Mouse (Mus musculus) kidney, embryonic 15.5 days (tissue): ENCODE measurements around the gene Hist1h4d. TPM values are rescaled to one million over a fixed set of nuclear protein-coding genes. Genes with fewer than 3 reads are reported as not detected.
"Not testable (repeated sequence)": the region's sequence is repeated elsewhere in the genome, so short reads cannot be mapped to it uniquely, and the experiment has no call there.

Experiments
- ATAC-seq: fragments of 200-750 bp; cut with Nextera tagmentation; replicated peaks from 2 replicates; pipeline ENCODE4 v1.8.0; 2017; ENCODE audit warnings: moderate TSS enrichment; ENCODE audit not compliant: low FRiP score
- H3K27ac ChIP-seq: fragments of 300-500 bp; sonication (generic); 2 replicates; pipeline ENCODE4 v1.5.1; 2015; ENCODE audit warnings: mild to moderate bottlenecking, inconsistent platforms
- H3K27me3 ChIP-seq: fragments of 300-500 bp; sonication (generic); 2 replicates; pipeline ENCODE4 v1.6.1; 2015; ENCODE audit warnings: inconsistent platforms
- H3K36me3 ChIP-seq: fragments of 300-500 bp; sonication (generic); 2 replicates; pipeline ENCODE4 v1.6.1; 2015; ENCODE audit warnings: inconsistent platforms
- H3K4me1 ChIP-seq: fragments of 300-500 bp; sonication (generic); 2 replicates; pipeline ENCODE4 v1.6.1; 2015; ENCODE audit warnings: inconsistent platforms
- H3K4me2 ChIP-seq: fragments of 300-500 bp; sonication (generic); 2 replicates; pipeline ENCODE4 v1.6.1; 2015; ENCODE audit warnings: moderate library complexity, mild to moderate bottlenecking, inconsistent platforms
- H3K4me3 ChIP-seq: fragments of 300-500 bp; sonication (generic); replicated peaks from 2 replicates; pipeline ENCODE4 v1.5.1; 2015; ENCODE audit warnings: mild to moderate bottlenecking, inconsistent platforms
- H3K9ac ChIP-seq: fragments of 300-500 bp; sonication (generic); 2 replicates; pipeline ENCODE4 v1.6.1; 2015; ENCODE audit warnings: mild to moderate bottlenecking, inconsistent platforms
- H3K9me3 ChIP-seq: fragments of 300-500 bp; sonication (generic); replicated peaks from 2 replicates; pipeline ENCODE4 v1.6.1; 2016; ENCODE audit warnings: inconsistent platforms
- WGBS: fragments of 180-500 bp; shearing (Covaris S2); methylation state at CpG from one replicate; pipeline ENCODE4 v1.1.7; 2015; ENCODE audit warnings: mixed read lengths; 5-methylcytosine and 5-hydroxymethylcytosine counted together
- polyA plus RNA-seq: library from polyadenylated mRNA; unstranded; fragments of >200 nt; fragmentation: Nextera tagmentation; extraction: Ambion mirVana; gene quantifications from 2 replicates; pipeline ENCODE4 v1.2.1, GENCODE M21; 2015

Gene Hist1h4d
- polyA plus RNA-seq, 1 experiment from 2014 or later: 123 TPM

GRCm38 (mm10) chr13:23571022-23571503 is 10.3 kb upstream of the Hist1h4d start, which contains the start of the genes Hist1h2ae and Hist1h2bg:
Hist1h2ae (minus strand) TSS chr13:23571220.
Hist1h2bg (plus strand) TSS chr13:23571396.
- no peaks in the 10 kb centered on the region for H3K9me3 ChIP-seq
- peak within 1 kb of the TSS; percentile 63 for H3K9ac ChIP-seq
- ATAC-seq: peak; percentile 91
- peak within 1 kb of the TSS; percentile 98 for H3K27ac ChIP-seq
- no peaks in the 10 kb centered on the region for H3K36me3 ChIP-seq
- 0% methylated on average over 18 of the region's 18 CpGs for WGBS
- H3K4me2 ChIP-seq: peak within 1 kb of the TSS; percentile 68
- peaks cover 14% of the 10 kb centered on the region; the same call in 1 of the 2 replicates for H3K4me1 ChIP-seq
- no peaks in the 10 kb centered on the region for H3K27me3 ChIP-seq
- H3K4me3 ChIP-seq: peak within 1 kb of the TSS; percentile 53

- ATAC-seq, H3K27me3 ChIP-seq, H3K36me3 ChIP-seq, H3K9me3 ChIP-seq: not testable (repeated sequence)
- Histone ChIP-seq H3K4me2 (peak overlapping the region; percentile 68), H3K4me1 (peaks cover 18% of the 10 kb centered on the region; the same call in 1 of the 2 replicates), H3K27ac (peak overlapping the region; percentile 98), H3K4me3 (peak overlapping the region; percentile 53), H3K9ac (peak overlapping the region; percentile 63)
- WGBS: under 1% methylated on average over 15 of the region's 34 CpGs
Observed at GRCm38 (mm10) chr13:23571504-23572217, 9.7 kb upstream of the Hist1h4d start.

DNA sequence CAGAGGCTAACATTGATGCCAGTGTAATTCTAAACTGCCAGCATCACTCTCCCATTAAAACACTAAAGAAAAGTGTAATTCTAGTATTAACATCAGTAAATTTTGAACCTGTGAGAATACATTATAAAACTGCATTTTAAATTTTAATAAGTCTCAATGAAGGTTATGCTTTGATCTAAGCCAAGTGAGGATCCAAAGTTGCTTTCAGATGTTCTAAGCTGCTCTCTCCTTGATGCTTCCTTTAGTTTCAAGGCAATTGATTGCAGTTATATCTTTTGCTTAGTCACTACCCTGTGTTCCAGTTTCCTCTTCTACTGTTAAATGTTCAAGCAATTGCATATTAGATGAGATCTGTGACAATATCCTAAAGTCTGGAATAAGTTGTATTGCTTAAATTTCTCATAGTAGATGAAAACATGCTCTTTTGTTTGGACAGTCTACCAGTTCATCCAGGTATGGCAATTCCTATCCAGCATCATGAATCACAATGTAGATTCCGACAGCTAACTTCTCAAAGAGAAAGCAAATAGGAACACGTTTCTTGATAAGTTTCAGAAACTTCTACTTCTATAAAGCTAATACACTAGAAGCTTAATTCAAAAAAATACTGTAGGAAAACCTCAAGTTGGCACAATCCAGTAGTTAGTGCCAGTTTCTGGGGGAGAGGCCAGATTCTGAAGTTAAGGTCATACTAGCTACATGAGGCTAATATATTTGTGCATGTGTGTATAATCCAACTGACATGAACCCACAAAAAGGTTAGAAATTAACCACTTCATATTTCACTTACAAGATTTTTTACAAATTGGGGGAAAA is 9.0 kb upstream of the Hist1h4d start:
- no peak for ATAC-seq
- Histone ChIP-seq H3K4me3 (peak overlapping the region; percentile 53), H3K27me3 (no peaks in the 10 kb centered on the region), H3K9me3 (no peaks in the 10 kb centered on the region), H3K36me3 (no peaks in the 10 kb centered on the region), H3K4me2 (peak overlapping the region; percentile 68), H3K9ac (peak overlapping the region; percentile 63), H3K4me1 (peaks cover 26% of the 10 kb centered on the region), H3K27ac (peak overlapping the region; percentile 98)
- WGBS: 21% methylated on average over 2 of the region's 2 CpGs

GRCm38 (mm10) chr13:23573034-23573897 is 8.1 kb upstream of the Hist1h4d start:
- Histone ChIP-seq H3K4me3 (peak overlapping the region; percentile 53), H3K27ac (peak overlapping the region; percentile 98), H3K4me2 (peak overlapping the region; percentile 68), H3K9ac (peak overlapping the region; percentile 63), H3K4me1 (peaks cover 26% of the 10 kb centered on the region)
- not testable (repeated sequence) for ATAC-seq, H3K9me3 ChIP-seq, H3K27me3 ChIP-seq, H3K36me3 ChIP-seq
- WGBS: 7% methylated on average over 20 of the region's 20 CpGs

DNA sequence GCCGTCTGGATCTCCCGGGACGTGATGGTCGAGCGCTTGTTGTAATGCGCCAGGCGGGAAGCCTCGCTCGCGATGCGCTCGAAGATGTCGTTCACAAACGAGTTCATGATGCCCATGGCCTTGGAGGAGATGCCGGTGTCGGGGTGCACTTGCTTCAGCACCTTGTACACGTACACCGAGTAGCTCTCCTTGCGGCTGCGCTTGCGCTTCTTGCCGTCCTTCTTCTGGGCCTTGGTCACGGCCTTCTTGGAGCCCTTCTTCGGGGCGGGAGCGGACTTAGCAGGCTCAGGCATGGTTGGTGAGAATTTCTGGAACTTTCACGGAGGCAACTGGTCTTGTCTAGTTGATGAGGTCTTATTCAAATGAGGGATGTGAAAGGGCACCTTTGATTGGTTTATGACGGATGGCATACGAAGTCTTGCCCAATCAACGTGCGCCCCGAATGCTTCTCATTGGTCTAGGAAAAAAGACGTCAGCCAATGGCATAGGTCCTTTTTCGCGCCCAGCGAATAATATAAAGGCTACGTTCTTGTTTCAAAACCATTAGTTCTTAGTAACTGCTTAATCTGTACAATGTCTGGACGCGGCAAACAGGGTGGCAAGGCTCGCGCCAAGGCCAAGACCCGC is 7.4 kb upstream of the Hist1h4d start, which contains the start of the genes Hist1h2bf and Hist1h2ad:
TSS of gene Hist1h2bf (minus strand) at position 299 of the 627 bp plus-strand sequence.
TSS of gene Hist1h2ad (plus strand) at position 484 of the 627 bp plus-strand sequence.
- not testable (repeated sequence) for H3K9me3 ChIP-seq, H3K36me3 ChIP-seq, H3K27me3 ChIP-seq
- under 1% methylated on average over 42 of the region's 42 CpGs for WGBS
- peaks cover 26% of the 10 kb centered on the region for H3K4me1 ChIP-seq
- H3K4me3 ChIP-seq: peak within 1 kb of the TSS; percentile 53
- H3K9ac ChIP-seq: peak within 1 kb of the TSS; percentile 63
- peak within 1 kb of the TSS; percentile 98 for H3K27ac ChIP-seq
- peak within 1 kb of the TSS; percentile 68 for H3K4me2 ChIP-seq
- ATAC-seq: peak; percentile 93

- H3K27me3 ChIP-seq, H3K9me3 ChIP-seq, H3K36me3 ChIP-seq, ATAC-seq: not testable (repeated sequence)
- WGBS: 0% methylated on average over 16 of the region's 39 CpGs
- Histone ChIP-seq H3K9ac (0 out of 2 replicates have a peak overlapping the region, but pooled peaks have one; percentile 38), H3K27ac (peak overlapping the region; percentile 98), H3K4me1 (peaks cover 23% of the 10 kb centered on the region), H3K4me3 (peak overlapping the region; percentile 51), H3K4me2 (peak overlapping the region; percentile 68)
Observed at GRCm38 (mm10) chr13:23574546-23575170, 6.7 kb upstream of the Hist1h4d start.

DNA sequence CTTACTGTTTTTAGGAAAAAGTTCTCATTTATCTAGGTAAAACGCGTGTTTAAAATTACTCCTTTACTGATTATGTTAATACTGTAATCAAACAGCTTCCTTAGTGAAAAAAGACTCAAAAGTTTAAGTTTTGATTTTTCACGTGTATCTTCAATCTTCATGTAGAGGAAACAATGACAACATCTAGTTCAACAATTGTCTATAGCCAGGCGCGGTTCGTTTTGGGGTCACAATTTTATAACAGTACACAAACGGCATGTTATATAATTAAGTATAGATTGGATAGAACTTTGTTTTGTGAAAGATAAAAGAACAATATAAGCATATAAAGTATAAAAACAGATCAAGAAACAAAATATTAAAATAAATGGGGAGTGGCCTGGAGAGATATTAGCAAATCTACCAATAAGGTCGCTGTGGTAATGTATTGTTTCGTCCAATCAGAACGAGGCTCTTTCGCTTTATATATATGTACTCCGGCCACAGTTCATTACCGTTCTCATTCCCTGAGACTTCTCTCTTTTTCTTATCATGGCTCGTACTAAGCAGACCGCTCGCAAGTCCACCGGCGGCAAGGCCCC is 6.0 kb upstream of the Hist1h4d start, which contains the start of gene Hist1h3d:
TSS of gene Hist1h3d (plus strand) at position 493 of the 581 bp plus-strand sequence.
- Histone ChIP-seq H3K27me3 (no peaks in the 10 kb centered on the region), H3K27ac (peak within 1 kb of the TSS; percentile 93), H3K4me1 (peaks cover 19% of the 10 kb centered on the region), H3K4me3 (peak within 1 kb of the TSS; percentile 51), H3K9me3 (no peaks in the 10 kb centered on the region), H3K36me3 (no peaks in the 10 kb centered on the region), H3K9ac (peak within 1 kb of the TSS; percentile 67), H3K4me2 (peak within 1 kb of the TSS; percentile 68)
- ATAC-seq: peak; percentile 55
- WGBS: under 1% methylated on average over 18 of the region's 18 CpGs

- 2% methylated on average over 11 of the region's 40 CpGs for WGBS
- ATAC-seq, H3K36me3 ChIP-seq, H3K27me3 ChIP-seq, H3K9me3 ChIP-seq: not testable (repeated sequence)
- Histone ChIP-seq H3K27ac (peak overlapping the region; percentile 92), H3K4me1 (peaks cover 19% of the 10 kb centered on the region), H3K4me3 (peak overlapping the region; percentile 51), H3K4me2 (peak overlapping the region; percentile 68), H3K9ac (peak overlapping the region; percentile 67)
Observed at GRCm38 (mm10) chr13:23575864-23576313, 5.5 kb upstream of the Hist1h4d start.

DNA sequence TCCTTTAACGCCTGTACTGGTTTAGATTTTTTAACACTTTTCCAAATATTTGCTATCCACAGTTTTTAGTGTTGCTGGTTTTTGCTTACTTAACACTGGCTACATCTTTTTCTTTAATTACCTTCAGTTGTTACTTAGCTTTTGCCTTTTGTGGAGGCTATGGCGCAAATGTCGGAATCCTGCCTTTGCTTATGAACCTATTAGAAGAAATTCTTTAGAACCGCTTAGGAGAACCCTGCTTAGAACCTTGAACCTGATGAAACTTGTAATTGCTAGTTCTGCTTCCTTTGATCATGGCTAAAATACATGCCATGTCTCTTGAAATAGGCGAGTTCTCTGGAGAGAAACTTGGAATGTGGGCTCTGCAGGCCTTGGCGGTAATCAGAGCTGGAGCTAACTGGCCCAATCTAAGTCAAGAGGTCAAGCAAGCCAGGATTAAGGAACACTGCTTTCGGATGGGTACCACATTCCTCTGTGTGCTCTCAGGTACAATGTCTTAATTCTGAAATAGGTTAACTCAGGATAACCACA is 5.0 kb upstream of the Hist1h4d start:
- peaks cover 19% of the 10 kb centered on the region for H3K4me1 ChIP-seq
- H3K36me3 ChIP-seq: no peaks in the 10 kb centered on the region
- H3K9me3 ChIP-seq: no peaks in the 10 kb centered on the region
- H3K4me3 ChIP-seq: peak overlapping the region; percentile 51
- H3K4me2 ChIP-seq: peak overlapping the region; percentile 68
- 7% methylated on average over 7 of the region's 7 CpGs for WGBS
- H3K27ac ChIP-seq: peak overlapping the region; percentile 92
- H3K9ac ChIP-seq: peak overlapping the region; percentile 67
- ATAC-seq: no peak
- H3K27me3 ChIP-seq: no peaks in the 10 kb centered on the region
